ENCODE assay signal across 20 mouse cellular contexts in genomic region chr14:22602308-22602707, GRCm38 (mm10).
"Had no signal": no experiment of that assay in that cellular context is flagged by ENCODE, and none has a peak within 500 bp of the region (broad histone marks: within the 10 kb centered on the region; RNA-seq: fewer than 3 reads in every experiment).

No protein-coding gene starts in this region.

- H3K4me2 ChIP-seq: liver, embryonic 12.5 days; lung, embryonic 15.5 days; midbrain, embryonic 13.5 days; midbrain, embryonic 15.5 days; neural tube, embryonic 13.5 days; neural tube, embryonic 15.5 days had no signal

- H3K4me1 ChIP-seq: liver, embryonic 12.5 days had no signal

- H3K36me3 ChIP-seq: liver, embryonic 12.5 days; lung, embryonic 15.5 days; midbrain, embryonic 10.5 days; midbrain, embryonic 13.5 days; midbrain, embryonic 15.5 days; neural tube, embryonic 13.5 days; neural tube, embryonic 15.5 days had no signal

- H3K9ac ChIP-seq: liver, embryonic 12.5 days; liver, embryonic 14.5 days; lung, embryonic 15.5 days; midbrain, embryonic 13.5 days; midbrain, embryonic 15.5 days; neural tube, embryonic 13.5 days; neural tube, embryonic 15.5 days had no signal

- H3K27ac ChIP-seq: liver, embryonic 12.5 days; liver, embryonic 14.5 days; lung, embryonic 15.5 days; midbrain, embryonic 10.5 days; midbrain, embryonic 13.5 days; midbrain, embryonic 15.5 days; neural tube, embryonic 13.5 days; neural tube, embryonic 15.5 days had no signal

- H3K27me3 ChIP-seq: liver, embryonic 12.5 days; lung, embryonic 15.5 days; midbrain, embryonic 13.5 days; midbrain, embryonic 15.5 days; neural tube, embryonic 13.5 days; neural tube, embryonic 15.5 days had no signal

- ATAC-seq: liver, embryonic 12.5 days; midbrain, embryonic 13.5 days; midbrain, embryonic 15.5 days had no signal

- H3K4me3 ChIP-seq: liver, embryonic 12.5 days; lung, embryonic 15.5 days; midbrain, embryonic 10.5 days; midbrain, embryonic 13.5 days; midbrain, embryonic 15.5 days; myocyte; neural tube, embryonic 13.5 days; neural tube, embryonic 15.5 days had no signal

- DNase-seq: lung, adult 2 months; lung, postnatal 14 days; lung, postnatal 4 days; retina, postnatal 1 day; right cerebral cortex, adult 18-20 months; right cerebral cortex, postnatal 25 days; right cerebral cortex, postnatal 4 days; spleen, adult 18-20 months; thymus, adult 18-20 months; thymus, postnatal 14 days; thymus, postnatal 36 days had no signal

- H3K9me3 ChIP-seq: liver, embryonic 12.5 days; lung, embryonic 15.5 days; midbrain, embryonic 10.5 days; midbrain, embryonic 13.5 days; midbrain, embryonic 15.5 days; neural tube, embryonic 13.5 days; neural tube, embryonic 15.5 days had no signal
